Mouse (Mus musculus) retina, postnatal 1 day (tissue): ENCODE measurements around the gene Gm21319.
"Not testable (repeated sequence)": the region's sequence is repeated elsewhere in the genome, so short reads cannot be mapped to it uniquely, and the experiment has no call there.

ENCODE experiments used
- DNase-seq: peaks from one replicate; pipeline ENCODE4 v3.0.0-alpha.2; 2012

The Gm21319 gene

GRCm38 (mm10) chr12:87775655-87776054 is at the start of gene Gm21319:
Gm21319 (minus strand) TSS chr12:87775755.
- DNase-seq, result not testable (repeated sequence)

GRCm38 (mm10) chr12:87816277-87816676 is 40.7 kb upstream of the Gm21319 start, which contains the start of gene BB287469:
BB287469 (plus strand) TSS chr12:87816577.
- not testable (repeated sequence) for DNase-seq

- DNase-seq, result not testable (repeated sequence)
Measured at GRCm38 (mm10) chr12:87797971-87798370, 22.4 kb upstream of the Gm21319 start.

- DNase-seq, result not testable (repeated sequence)
Measured at GRCm38 (mm10) chr12:87795212-87795611, 19.7 kb upstream of the Gm21319 start, which contains the start of gene Gm21936. Gm21936 (plus strand) TSS chr12:87795512.
